Mouse (Mus musculus): ENCODE results near the gene Fli1.

Gene Fli1

DNA sequence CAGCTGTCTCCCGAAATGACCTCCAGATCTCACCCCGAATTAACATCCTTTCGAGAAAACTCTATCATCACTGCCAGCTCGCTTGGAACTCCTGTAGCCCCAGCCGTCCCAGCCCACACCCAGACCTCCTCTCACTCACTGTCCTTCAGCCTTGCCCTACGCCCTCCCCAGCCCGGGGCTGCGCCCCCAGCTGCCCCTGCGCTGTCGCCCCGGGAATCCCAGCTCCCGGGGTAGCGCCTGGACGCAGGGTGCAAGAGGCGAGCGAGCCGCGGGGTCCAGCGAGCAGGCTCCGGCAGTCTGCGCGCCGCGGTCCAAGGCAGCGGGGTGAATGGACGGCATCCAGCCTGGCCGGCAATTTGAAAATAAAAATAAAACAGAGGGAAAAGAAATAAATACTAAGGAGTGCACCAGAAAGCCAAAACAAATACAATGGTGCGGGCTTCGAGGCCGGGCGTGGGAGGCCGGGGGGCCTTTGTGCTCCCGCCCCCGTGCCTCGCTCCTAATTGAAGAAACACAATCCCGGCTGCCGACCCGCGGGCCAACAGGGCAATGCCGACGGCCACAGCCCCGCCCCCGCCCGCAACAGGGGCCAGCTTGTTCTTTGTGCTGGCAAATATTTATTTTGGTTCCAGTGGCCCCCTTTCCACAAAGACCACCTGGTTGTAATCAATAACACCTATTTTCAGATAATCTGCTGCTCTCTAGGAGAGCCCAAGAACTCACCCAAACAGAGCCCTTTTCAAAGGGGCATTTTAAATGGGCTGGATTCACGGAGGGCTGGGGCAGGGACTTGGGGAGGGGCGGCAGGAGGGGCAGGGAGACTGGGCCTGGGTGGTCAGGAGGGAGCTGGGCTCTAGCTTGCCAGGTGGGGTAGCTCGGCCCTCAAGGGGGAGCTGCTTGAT, 133.3 kb downstream of the Fli1 start:
- no peak for DNase-seq (ENCODE audit: low read depth, low spot score)

- no peak for DNase-seq (ENCODE audit: low read depth, low spot score)
Observed at GRCm38 (mm10) chr9:32408730-32409059, 134.0 kb downstream of the Fli1 start.

- peak; percentile 82 for DNase-seq (ENCODE audit: low read depth, low spot score)
Observed at GRCm38 (mm10) chr9:32405191-32405925, 137.3 kb downstream of the Fli1 start.

GRCm38 (mm10) chr9:32400662-32401161, 141.9 kb downstream of the Fli1 start:
- no peak for DNase-seq (ENCODE audit: low read depth, low spot score)

- no peak for DNase-seq (ENCODE audit: low read depth, low spot score)
Observed at GRCm38 (mm10) chr9:32400212-32400611, 142.4 kb downstream of the Fli1 start.

DNA sequence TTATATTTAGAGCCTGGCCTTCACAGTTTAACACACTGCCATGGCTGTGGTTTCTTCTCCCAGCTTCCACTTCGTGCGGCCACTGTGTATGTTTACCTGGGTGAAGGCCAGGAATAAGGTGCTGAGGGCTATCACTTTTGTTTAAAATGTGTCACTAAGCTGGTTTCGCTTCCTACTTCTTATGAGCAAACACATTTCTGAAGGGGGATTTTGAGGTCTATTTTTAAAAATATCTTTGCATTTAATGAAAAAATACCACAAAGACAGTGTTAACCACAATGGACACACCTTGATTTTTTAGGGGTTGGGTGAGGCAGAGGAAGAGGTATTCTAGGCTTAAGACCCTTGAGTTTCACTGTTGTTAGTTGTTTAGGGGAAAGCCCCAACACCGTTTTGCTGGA, 147.9 kb downstream of the Fli1 start:
- DNase-seq (ENCODE audit: low read depth, low spot score), result no peak

DNA sequence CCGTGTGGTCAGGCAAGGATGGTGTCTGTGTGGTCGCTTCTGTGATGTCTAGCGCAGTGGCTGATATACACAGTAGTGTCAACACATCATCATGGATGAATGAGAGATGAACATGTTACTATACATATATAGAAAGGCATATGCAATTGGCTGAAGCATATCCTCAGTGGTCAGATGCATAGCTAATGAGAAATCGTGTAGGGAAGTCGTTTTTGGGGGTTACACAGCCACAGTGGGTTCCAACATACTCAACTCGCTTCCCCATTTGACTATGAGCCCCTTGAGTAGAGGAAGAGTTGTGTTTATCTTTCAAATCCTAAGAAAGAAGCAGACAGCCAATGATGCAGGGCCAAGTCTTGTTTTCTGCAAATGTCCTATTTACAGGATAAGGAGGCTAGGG, 149.9 kb downstream of the Fli1 start:
- no peak for DNase-seq (ENCODE audit: low read depth, low spot score)

DNA sequence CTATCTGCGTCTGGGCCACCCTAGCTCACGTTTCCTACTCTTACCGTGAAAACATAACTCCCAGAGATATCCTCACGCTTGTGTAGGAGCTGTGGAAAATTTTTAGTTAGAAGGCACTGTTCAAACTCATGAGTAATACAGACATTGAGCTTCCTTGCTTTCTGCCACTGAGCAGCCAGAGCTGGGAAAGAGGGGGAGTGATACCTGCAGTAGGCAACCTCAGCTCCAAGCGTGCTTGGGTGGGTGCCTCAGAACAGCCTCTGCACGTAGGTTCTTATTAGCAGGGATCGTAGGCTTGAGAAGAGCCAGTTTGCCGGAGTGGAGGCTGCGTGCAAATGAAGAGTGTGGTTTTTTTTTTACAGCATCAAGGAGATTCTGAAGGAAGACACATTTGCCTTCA, 151.0 kb downstream of the Fli1 start:
- no peak for DNase-seq (ENCODE audit: low read depth, low spot score)

DNA sequence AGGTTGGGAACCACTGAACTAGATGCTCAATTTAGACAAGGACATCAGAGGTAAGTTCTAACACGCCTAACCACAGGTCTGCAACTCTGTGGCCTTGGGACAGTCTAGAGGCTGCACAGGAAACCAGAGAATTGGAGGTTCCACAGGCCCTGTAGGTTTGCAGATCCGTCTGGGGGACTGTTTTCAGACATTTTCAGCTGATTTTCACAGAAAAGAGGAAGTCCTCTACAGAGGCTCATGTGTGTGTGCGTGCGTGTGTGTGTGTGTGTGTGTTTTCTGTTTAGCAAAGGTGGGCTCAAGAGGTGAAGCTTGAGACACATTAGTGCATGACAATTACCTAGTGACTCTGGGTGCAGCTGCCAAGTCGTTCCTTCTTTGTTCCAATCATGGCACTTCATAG, 151.6 kb downstream of the Fli1 start:
- DNase-seq (ENCODE audit: low read depth, low spot score), result no peak

- peak; percentile 71 for DNase-seq (ENCODE audit: low read depth, low spot score)
Observed at GRCm38 (mm10) chr9:32388120-32388519, 154.5 kb downstream of the Fli1 start.

DNA sequence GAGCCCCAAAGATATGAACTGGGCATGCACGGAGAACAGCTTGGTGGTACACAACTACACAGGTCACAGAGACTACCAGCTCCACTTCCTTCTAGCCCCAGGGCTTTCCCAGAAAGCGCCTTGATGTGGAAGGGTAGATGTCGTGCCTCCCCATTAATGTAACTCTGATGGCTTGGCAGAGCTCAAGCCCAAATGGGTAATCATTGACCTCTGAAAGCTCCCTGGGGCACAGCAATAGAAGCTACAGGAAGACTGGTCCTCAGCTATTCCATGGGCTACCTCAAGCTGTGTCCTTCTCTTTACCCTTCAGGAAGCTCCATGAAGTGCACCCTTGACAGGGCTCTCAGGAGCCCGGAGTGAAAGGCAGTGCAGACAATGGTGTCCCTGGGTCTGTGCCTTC, 157.8 kb downstream of the Fli1 start:
- DNase-seq (ENCODE audit: low read depth, low spot score), result no peak

GRCm38 (mm10) chr9:32376863-32377590, 165.6 kb downstream of the Fli1 start:
- no peak for DNase-seq (ENCODE audit: low read depth, low spot score)

- no peak for DNase-seq (ENCODE audit: low read depth, low spot score)
Observed at GRCm38 (mm10) chr9:32376031-32376430, 166.6 kb downstream of the Fli1 start.

DNA sequence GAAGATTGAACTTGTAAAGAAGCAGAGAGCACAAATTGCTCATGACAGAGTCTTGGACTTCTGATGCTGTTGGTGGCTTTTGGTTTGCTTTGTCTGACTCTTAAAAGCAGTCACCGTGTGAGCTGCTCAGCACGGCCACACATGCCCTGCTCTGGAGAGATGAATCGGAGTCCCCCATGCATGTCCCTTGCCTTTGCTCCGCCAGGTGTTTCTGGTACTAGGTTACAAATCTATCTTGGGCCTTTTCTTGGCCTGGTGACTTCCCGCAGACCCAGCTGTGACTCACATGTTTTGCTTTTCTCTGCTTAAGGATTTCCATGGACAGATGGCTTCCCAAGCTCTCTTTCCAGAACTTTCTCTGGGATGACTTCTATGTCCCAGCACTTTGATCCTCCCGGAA, 169.0 kb downstream of the Fli1 start:
- no peak for DNase-seq (ENCODE audit: low read depth, low spot score)

All from CD4-positive, CD25-positive, alpha-beta regulatory T cell, adult 2 months (primary cell).